Comparison of ENCODE assay signal across 8 mouse cellular contexts in genomic region chr13:45966586-45966985, GRCm38 (mm10). TPM values are rescaled to one million over a fixed set of nuclear protein-coding genes. Genes with fewer than 3 reads are reported as not detected.
DNase-seq lines count a peak whose midpoint lies in the region; ATAC-seq and TF ChIP-seq lines count a peak whose summit lies in the region.

No protein-coding gene starts in this region.

- no peak for ATAC-seq in kidney, embryonic 14.5 days (ENCODE audit: low FRiP score, low TSS enrichment)
- ATAC-seq in megakaryocyte-erythroid progenitor cell, adult 5-6 weeks (replicated peaks; ENCODE audit: low FRiP score, low TSS enrichment, poor library complexity, severe bottlenecking): 0 out of 2 replicates have a peak, but pooled peaks have one; percentile 32

- peak; percentile 70 for TF ChIP-seq CTCF in layer of hippocampus, adult 2 months (conservative IDR thresholded peaks at IDR 0.05)

- H3K27ac ChIP-seq in layer of hippocampus, adult 2 months: peak overlapping the region; percentile 53
- H3K27ac ChIP-seq in kidney, embryonic 14.5 days (ENCODE audit: low read depth, low read length): no peak overlapping the region

- no peak overlapping the region for H3K9ac ChIP-seq in kidney, embryonic 14.5 days (ENCODE audit: low read depth, low read length)

- peak overlapping the region; percentile 91 for H3K4me2 ChIP-seq in kidney, embryonic 14.5 days (replicated peaks; ENCODE audit: low read depth, low read length)

- H3K4me3 ChIP-seq in layer of hippocampus, adult 2 months: peak overlapping the region; percentile 20; the same call in 1 of the 2 replicates
- peak overlapping the region; percentile 87; the same call in 1 of the 2 replicates for H3K4me3 ChIP-seq in kidney, embryonic 14.5 days (ENCODE audit: low read length)

- peaks cover 16% of the 10 kb centered on the region; the same call in 1 of the 2 replicates for H3K4me1 ChIP-seq in kidney, embryonic 14.5 days (ENCODE audit: control insufficient read depth, insufficient read depth, low read length)

- no peaks in the 10 kb centered on the region for H3K27me3 ChIP-seq in kidney, embryonic 14.5 days (ENCODE audit: control insufficient read depth, insufficient read depth, low read length)

- WGBS in kidney, embryonic 14.5 days: 3% methylated on average over 14 of the region's 14 CpGs

- no peaks in the 10 kb centered on the region for H3K9me3 ChIP-seq in kidney, embryonic 14.5 days (ENCODE audit: control insufficient read depth, low read length)

- DNase-seq in layer of hippocampus, adult 2 months (ENCODE audit: low spot score in 2 of 2): no peak
- DNase-seq in layer of hippocampus, postnatal 36 days: no peak
- peak; percentile 42 for DNase-seq in c-Kit-positive CD71-positive TER-119-positive erythroid progenitor cells, embryonic 14.5 days (ENCODE audit: low spot score)
- DNase-seq in heart, adult 8-10 months (ENCODE audit: low spot score): peak; percentile 55
- DNase-seq in frontal cortex, postnatal 14 days (ENCODE audit: low spot score in 2 of 2): no peak
- no peak for DNase-seq in layer of hippocampus, adult 11-12 months (ENCODE audit: low spot score)

- no peaks in the 10 kb centered on the region for H3K36me3 ChIP-seq in kidney, embryonic 14.5 days (ENCODE audit: control insufficient read depth, insufficient read depth, low read length)

RNA-seq across cellular contexts. Expression of gene Atxn1, which starts 1.8 kb away (rescaled TPM):
- total RNA-seq in layer of hippocampus, adult 2 months (2021): 100 to 1,000 TPM; 128 to 131 TPM
- total RNA-seq in layer of hippocampus, postnatal 36 days (2021): 100 to 1,000 TPM; 126 to 156 TPM
- 10 to 100 TPM; 33.5 to 37.8 (median 35.8) TPM for total RNA-seq in heart, adult 8-10 months (2022)
- polyA plus RNA-seq in kidney, embryonic 14.5 days (2014; fragmentation: Nextera tagmentation; extraction: Ambion mirVana): 3.9 and 4.0 TPM in 2 replicates
- 6.3 and 28.0 TPM in 2 replicates for total RNA-seq in megakaryocyte-erythroid progenitor cell, adult 5-6 weeks (2014; fragmentation: Nextera tagmentation)
- 5.0 and 23.3 TPM in 2 replicates for total RNA-seq in megakaryocyte-erythroid progenitor cell, adult 5-6 weeks (2017)

Comparison
In these comparisons a context has a peak if more than half of its experiments do, and no peak if none do; other contexts are left out.
1. DNase-seq: peak in c-Kit-positive CD71-positive TER-119-positive erythroid progenitor cells, embryonic 14.5 days (single experiment) and heart, adult 8-10 months (single experiment); none in layer of hippocampus, adult 2 months (0 of 2), layer of hippocampus, postnatal 36 days (0 of 2), frontal cortex, postnatal 14 days (0 of 2) and layer of hippocampus, adult 11-12 months (single experiment).